Mouse (Mus musculus) hematopoietic stem cell, adult 5-6 weeks (primary cell): ENCODE data around the gene Cyb5r1. TPM values are rescaled to one million over a fixed set of nuclear protein-coding genes. Genes with fewer than 3 reads are reported as not detected.
"Not testable (repeated sequence)": the region's sequence is repeated elsewhere in the genome, so short reads cannot be mapped to it uniquely, and the experiment has no call there.

Experiments
- ATAC-seq, 2 experiments: fragments of 125-278 bp in 1 of 2; replicated peaks in 1 of 2; 2 replicates each; pipeline ENCODE4 v1.8.0; 2016 to 2017; ENCODE audit warnings: inconsistent platforms in 2 of 2, mild to moderate bottlenecking in 2 of 2, moderate number of reproducible peaks in 2 of 2, low read depth in 1 of 2, moderate TSS enrichment in 1 of 2; ENCODE audit not compliant: low FRiP score in 2 of 2, poor library complexity in 2 of 2, severe bottlenecking in 2 of 2, insufficient read depth in 1 of 2, low TSS enrichment in 1 of 2
- total RNA-seq: library from RNA; stranded (forward); fragments of 172-1452, 232-1000 nt; gene quantifications from 2 replicates; pipeline ENCODE4 v1.2.3, GENCODE M21; 2017

The Cyb5r1 gene
- total RNA-seq, 1 experiment from 2014 or later, result 27.3 TPM

GRCm38 (mm10) chr1:134443288-134443687, 37.9 kb downstream of the Cyb5r1 start:
- not testable (repeated sequence) for ATAC-seq

DNA sequence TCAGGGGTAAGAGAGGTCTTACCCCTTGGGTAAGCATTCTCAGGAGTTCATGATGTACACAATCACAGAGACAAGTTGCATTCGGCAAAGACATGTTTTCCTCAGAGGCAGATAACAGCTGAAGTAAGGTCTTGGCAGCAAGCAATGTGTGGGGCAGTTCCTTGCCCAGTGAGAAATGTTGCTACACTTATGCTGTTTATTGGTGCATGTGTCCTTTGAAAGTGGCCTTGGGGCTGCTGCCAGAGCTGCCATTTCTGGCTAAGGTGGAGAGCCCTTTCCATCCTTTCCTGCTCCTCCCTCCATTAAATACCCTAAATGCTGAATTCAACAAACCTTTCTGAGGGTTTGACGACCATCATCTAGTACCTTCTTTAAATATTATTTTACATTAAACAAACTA, 40.1 kb downstream of the Cyb5r1 start:
- no peak for ATAC-seq

- ATAC-seq, result not testable (repeated sequence)
Measured at GRCm38 (mm10) chr1:134448537-134448936, 43.2 kb downstream of the Cyb5r1 start.

DNA sequence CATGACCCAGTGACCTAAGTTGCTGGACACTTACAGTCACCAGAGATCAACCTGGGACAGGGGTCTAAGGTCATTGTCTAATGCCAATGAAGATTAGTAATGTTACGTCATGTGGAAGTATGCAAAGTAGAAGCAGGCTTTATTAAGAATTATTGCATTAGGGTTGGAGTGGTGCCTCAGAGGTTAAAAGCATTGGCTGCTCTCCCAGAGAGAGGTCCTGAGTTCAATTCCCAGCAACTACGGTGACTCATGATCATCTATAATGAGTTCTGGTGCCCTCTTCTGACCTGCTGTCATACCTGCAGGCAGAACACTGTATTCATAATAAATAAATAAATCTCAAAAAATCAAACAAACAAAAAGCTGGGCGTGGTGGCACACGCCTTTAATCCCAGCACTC, 44.8 kb downstream of the Cyb5r1 start:
- ATAC-seq, result no peak

DNA sequence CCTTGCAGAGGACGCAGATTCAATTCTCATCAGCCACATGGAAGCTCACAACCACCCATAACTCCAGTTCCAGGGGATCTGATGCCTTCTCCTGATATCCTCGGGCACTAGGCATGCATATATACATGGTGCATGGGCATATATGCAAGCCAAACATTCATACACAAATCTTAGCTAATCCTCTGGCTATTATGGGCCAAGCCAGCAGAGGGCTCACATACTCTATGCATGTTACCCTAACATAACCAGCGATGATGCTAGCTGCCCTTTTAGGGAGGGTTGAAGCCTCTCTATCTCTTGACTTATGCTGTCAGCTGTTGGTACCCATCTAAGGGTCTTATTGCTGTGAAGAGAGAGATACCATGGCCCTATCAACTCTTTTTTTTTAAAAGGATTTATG, 45.6 kb downstream of the Cyb5r1 start:
- peak; percentile 48 to 56; a peak in 2 of 4 replicates for ATAC-seq

GRCm38 (mm10) chr1:134454904-134455824, 49.8 kb downstream of the Cyb5r1 start, which contains the start of gene Klhl12:
Gene Klhl12 (plus strand): TSS chr1:134455531.
- ATAC-seq, result peak; percentile 81 to 94

GRCm38 (mm10) chr1:134456060-134456459, 50.7 kb downstream of the Cyb5r1 start:
- no peak for ATAC-seq

GRCm38 (mm10) chr1:134458139-134458727, 52.9 kb downstream of the Cyb5r1 start:
- no peak for ATAC-seq

- no peak; a peak in 1 of 4 replicates for ATAC-seq
Measured at GRCm38 (mm10) chr1:134460294-134461284, 55.2 kb downstream of the Cyb5r1 start.

Other genes starting within 250 kb of the Cyb5r1 start
- gene Chil1, start 223.4 kb upstream of the Cyb5r1 start, total RNA-seq, result 16.0 and 55.2 TPM in 2 replicates
- gene Mybph, start 212.1 kb upstream of the Cyb5r1 start, total RNA-seq, result not detected in 2 replicates
- gene Adora1, start 170.1 kb upstream of the Cyb5r1 start, total RNA-seq, result 0.13 and 0.15 TPM in 2 replicates
- gene Myog, start 115.6 kb upstream of the Cyb5r1 start, total RNA-seq, result not detected in 2 replicates
- 0.50 and 0.88 TPM in 2 replicates for gene Ppfia4, start 72.6 kb upstream of the Cyb5r1 start, total RNA-seq
- gene Tmem183a, start 43.6 kb upstream of the Cyb5r1 start, total RNA-seq, result 44.3 and 84.2 TPM in 2 replicates
- gene 4933406M09Rik, start 19.6 kb upstream of the Cyb5r1 start, total RNA-seq, result not detected in 2 replicates
- 49.1 and 55.6 TPM in 2 replicates for gene Adipor1, start 9.8 kb downstream of the Cyb5r1 start, total RNA-seq
- gene Klhl12, start 50.0 kb downstream of the Cyb5r1 start, total RNA-seq, result 21.6 and 29.2 TPM in 2 replicates
- gene Rabif, start 89.1 kb downstream of the Cyb5r1 start, total RNA-seq, result 20.3 and 22.4 TPM in 2 replicates
- 0.60 TPM in 1 of 2 replicates, not detected in the other for gene Mgat4e, start 144.1 kb downstream of the Cyb5r1 start, total RNA-seq
- 38.2 and 57.5 TPM in 2 replicates for gene Kdm5b, start 154.6 kb downstream of the Cyb5r1 start, total RNA-seq
- gene Syt2, start 241.1 kb downstream of the Cyb5r1 start, total RNA-seq, result not detected in 2 replicates